Mouse (Mus musculus): ENCODE results near the gene Adgra3. TPM values are rescaled to one million over a fixed set of nuclear protein-coding genes. Genes with fewer than 3 reads are reported as not detected.

Gene Adgra3
- 15.1 TPM for polyA plus RNA-seq (2014; fragmentation: Illumina TruSeq; extraction: RNeasy Lipid Tissue Mini Kit (QIAGEN cat#74804); ENCODE audit: insufficient read depth, low read depth, low replicate concordance)

GRCm38 (mm10) chr5:50058421-50059286 is at the start of gene Adgra3:
Gene Adgra3 (minus strand): TSS chr5:50059006.

